Mouse (Mus musculus): ENCODE measurements at regions not wholly inside any gene's neighbourhood (a gene's known extent, or its start where the extent isn't known, plus 50 kb on each side); places are given as distances from the start of the nearest gene placed in this dataset.
A peak's percentile ranks its signal among the peaks of the same experiment; 100 is the strongest.

- no peak for DNase-seq (ENCODE audit: low spot score in 2 of 2)
Measured at GRCm38 (mm10) chr13:97427537-97427936, 186.6 kb downstream of the Enc1 start.

- DNase-seq (ENCODE audit: low spot score in 2 of 2): no peak
Measured at GRCm38 (mm10) chr13:97425731-97426130, 184.8 kb downstream of the Enc1 start.

GRCm38 (mm10) chr13:97423911-97424310 is 183.0 kb downstream of the Enc1 start:
- DNase-seq (ENCODE audit: low spot score in 2 of 2): peak in 1 of 2 experiments; percentile 42

- no peak for DNase-seq (ENCODE audit: low spot score in 2 of 2)
Measured at GRCm38 (mm10) chr13:97423298-97423817, 182.5 kb downstream of the Enc1 start.

DNA sequence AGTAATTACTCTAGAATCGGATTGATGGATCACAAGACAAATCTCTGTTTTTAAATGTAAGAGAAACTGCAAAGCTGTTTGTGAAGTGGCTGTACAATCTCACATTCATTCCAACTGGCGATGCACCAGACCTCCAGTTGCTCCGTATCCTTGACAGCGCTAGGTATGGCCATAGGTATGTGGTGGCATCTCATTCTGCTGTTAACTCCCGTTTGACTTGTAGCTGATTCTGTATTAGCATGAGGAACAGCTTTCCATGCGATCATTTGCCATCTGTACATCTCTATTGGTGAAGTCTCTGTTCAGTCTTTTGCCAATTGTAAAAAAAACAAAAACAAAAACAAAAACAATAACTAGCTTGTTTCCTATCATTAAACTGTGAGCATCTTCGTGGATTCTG is 182.0 kb downstream of the Enc1 start:
- peak in 1 of 2 experiments; percentile 25 for DNase-seq (ENCODE audit: low spot score in 2 of 2)

DNA sequence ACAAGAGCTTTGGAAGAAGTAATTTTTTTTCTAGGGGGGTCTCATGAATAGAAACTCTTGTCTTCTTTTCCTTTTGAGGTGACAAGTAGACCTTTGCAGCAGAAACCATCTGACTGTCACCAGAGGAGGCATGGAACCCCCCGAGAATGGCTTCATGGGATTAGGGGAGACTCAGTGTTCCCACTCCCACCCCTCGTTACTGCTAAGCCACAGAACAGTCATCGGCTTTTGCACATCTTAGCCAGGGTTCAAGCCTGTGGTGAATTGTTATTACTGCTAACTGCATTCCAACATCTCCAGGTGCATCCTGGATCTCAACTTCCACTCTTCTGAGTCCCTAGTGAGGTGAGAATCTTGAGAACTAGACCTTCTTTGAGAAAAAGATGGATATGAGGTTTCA is 180.9 kb downstream of the Enc1 start:
- no peak for DNase-seq (ENCODE audit: low spot score in 2 of 2)

- no peak for DNase-seq (ENCODE audit: low spot score in 2 of 2)
Measured at GRCm38 (mm10) chr13:97420773-97421172, 179.9 kb downstream of the Enc1 start.

GRCm38 (mm10) chr13:97419100-97419499 is 178.2 kb downstream of the Enc1 start:
- DNase-seq (ENCODE audit: low spot score in 2 of 2): no peak

DNA sequence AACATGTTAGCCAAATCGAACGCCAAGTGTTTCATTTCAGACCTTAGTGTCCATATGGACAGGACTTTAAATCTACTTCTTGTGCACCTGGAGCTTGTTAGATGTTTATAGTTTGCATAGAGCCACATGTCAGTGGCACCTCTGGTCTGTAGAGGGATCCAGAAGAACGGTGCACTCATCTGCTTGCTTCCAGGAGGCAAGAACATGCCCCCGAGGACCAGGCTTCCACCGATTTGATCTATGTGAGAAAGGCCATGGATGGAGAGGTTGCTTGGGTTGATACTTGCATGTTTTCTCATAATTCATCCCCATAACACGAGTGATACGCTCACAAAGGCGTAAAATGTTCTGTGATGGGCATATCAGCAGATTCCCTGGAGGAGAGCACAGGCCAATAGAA is 177.8 kb downstream of the Enc1 start:
- no peak for DNase-seq (ENCODE audit: low spot score in 2 of 2)

GRCm38 (mm10) chr13:97418081-97418480 is 177.2 kb downstream of the Enc1 start:
- DNase-seq (ENCODE audit: low spot score in 2 of 2): no peak

GRCm38 (mm10) chr13:97415927-97416709 is 175.2 kb downstream of the Enc1 start:
- DNase-seq (ENCODE audit: low spot score in 2 of 2): peak in 1 of 2 experiments; percentile 71

GRCm38 (mm10) chr13:97415381-97415780 is 174.5 kb downstream of the Enc1 start:
- DNase-seq (ENCODE audit: low spot score in 2 of 2): peak; percentile 44 to 76

DNA sequence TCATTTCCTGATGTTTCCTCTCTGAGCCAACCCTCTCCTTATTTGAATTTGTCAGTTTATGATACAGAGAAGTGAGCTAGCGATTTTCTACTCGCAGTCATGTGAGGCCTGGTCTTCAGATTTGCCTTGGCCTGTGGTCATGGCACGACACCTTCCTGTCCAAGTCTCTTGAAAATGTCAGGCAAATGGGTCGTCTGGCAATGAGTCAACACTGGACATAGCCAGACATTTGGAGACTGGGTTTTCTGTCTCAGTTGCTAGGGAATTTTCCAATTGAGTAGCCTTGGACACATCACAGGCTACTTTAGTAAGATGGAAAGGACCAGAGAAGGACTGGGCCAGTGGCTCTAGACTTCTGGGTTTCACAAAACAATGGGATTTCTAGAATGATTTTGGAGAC is 171.2 kb downstream of the Enc1 start:
- no peak for DNase-seq (ENCODE audit: low spot score in 2 of 2)

DNA sequence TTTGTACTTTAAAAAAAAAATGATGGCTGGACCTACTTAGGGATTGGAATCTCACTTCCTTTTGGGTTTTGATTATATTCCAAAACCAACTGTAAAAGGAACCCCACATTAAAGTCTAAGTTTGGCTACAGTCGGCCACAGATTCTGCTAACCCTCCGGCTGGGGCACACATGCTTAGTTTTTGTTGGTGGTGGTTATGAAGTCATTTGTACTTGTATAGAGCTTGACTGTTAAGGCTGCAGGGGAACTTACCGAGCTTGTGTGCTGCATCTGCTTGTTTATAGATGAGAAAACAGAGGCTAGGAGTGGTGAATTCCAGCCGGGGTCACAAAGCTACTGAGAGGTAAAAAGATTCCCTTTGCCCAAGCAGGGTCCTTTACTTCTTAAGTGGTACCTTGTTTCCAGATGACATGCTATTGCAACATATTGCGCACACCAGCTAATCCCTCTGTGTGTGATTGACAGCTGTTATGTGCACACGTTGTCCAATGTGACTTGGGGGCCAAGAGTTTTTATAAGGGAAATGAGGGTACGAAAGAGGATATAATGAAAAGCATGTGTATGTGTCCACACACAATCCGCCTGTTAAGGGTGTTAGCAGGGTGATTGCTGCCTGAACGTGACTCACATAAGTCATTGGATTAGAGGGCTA is 169.8 kb downstream of the Enc1 start:
- DNase-seq (ENCODE audit: low spot score in 2 of 2): no peak

DNA sequence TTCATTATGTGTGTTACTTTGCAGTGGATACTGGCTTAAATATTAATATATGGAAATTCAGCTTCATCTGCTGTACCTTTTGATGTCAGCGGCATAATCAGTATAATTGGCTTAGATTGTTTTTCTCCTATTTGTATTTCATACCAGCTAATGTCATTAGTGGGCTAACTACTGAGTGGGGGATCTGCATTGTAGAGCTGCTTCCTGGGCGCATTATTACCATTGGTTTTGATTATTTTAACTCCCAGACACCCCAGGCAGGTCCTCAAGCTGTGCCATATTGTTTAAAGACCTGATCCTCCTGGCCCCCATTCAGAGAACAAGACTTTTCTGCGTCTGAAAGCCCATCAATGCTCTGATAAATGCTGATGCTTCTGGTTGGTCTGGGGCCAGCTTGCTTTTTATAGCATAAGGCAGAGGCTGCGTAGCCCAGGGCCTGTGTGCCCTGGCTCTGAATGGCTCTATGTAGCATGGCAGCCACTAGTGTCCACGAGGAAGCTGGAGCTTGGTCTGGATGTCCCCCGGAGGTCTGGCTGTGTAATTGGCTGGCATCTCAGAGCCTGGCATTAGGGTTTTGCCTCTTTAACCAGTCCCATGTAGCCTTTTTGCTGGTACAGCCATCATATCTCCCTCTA is 169.1 kb downstream of the Enc1 start:
- DNase-seq (ENCODE audit: low spot score in 2 of 2): no peak

GRCm38 (mm10) chr13:97409291-97409780 is 168.4 kb downstream of the Enc1 start:
- DNase-seq (ENCODE audit: low spot score in 2 of 2): no peak

GRCm38 (mm10) chr13:97408414-97409290 is 167.7 kb downstream of the Enc1 start:
- DNase-seq (ENCODE audit: low spot score in 2 of 2): no peak

DNA sequence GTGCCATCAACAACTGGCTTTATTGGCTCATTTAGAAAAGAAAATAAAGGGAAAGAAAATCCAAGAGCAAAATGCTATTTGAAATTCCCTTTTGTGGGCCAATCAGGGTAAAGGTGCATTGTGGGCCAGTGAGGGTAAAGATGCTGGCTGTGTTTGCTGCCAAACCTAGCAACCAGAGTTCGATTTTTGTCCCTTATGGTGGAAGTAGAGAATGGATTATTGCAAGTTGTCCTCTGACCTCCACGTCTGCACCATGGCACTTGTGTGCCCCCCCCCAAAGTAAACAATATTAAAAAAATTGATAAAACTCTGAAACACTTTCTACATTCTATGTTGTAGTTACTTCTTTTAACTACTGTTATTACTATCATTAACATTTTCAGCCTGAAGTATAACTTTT is 166.9 kb downstream of the Enc1 start:
- no peak for DNase-seq (ENCODE audit: low spot score in 2 of 2)

DNA sequence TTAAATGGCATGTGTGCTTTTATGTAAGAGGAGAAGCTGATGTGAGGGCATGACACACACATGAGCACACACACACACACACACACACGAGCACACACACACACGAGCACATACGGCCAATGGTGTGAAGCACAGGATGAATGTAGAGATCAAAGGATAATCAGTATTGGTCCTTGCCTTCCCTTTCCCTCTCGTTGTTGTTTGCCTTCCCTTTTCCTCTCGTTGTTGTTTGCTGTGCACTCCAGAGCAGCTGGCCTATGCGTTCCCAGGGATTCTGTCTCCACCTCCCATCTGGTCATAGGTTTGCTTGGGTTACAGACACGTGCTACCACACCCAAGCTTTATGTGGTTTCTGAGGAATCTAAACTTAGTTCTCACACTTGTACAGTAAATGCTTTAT is 165.8 kb downstream of the Enc1 start:
- no peak for DNase-seq (ENCODE audit: low spot score in 2 of 2)

DNA sequence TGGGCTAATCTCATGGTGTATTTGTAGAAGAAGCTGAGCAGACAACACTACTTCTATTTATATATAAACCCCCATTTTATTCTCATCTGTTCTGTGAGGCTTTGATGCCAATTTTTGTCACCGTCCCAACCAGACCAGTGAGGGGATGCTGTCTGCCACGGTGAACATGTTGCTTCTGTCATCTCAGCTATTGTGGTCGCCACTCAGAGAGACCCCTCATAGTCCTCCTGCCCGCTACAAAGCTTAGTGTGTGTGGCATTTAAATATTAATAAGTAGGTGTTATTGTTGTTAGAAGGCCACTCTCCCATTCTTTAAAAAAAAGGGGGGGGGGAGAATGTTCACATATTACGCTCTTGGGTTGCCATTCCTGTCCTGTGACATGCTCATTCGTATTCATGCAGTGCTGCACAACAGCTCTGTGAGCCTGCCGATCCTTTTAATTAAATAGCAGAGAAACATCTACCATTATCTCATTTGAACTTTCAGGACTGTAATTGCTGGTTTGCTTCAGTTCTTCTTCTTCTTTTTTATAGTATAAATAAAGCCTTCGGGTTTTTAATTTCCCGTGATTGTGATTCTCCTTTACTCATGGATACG is 161.4 kb downstream of the Enc1 start:
- no peak for DNase-seq (ENCODE audit: low spot score in 2 of 2)
